Mouse (Mus musculus): Measurements from ENCODE around the gene Vps9d1.

DNA sequence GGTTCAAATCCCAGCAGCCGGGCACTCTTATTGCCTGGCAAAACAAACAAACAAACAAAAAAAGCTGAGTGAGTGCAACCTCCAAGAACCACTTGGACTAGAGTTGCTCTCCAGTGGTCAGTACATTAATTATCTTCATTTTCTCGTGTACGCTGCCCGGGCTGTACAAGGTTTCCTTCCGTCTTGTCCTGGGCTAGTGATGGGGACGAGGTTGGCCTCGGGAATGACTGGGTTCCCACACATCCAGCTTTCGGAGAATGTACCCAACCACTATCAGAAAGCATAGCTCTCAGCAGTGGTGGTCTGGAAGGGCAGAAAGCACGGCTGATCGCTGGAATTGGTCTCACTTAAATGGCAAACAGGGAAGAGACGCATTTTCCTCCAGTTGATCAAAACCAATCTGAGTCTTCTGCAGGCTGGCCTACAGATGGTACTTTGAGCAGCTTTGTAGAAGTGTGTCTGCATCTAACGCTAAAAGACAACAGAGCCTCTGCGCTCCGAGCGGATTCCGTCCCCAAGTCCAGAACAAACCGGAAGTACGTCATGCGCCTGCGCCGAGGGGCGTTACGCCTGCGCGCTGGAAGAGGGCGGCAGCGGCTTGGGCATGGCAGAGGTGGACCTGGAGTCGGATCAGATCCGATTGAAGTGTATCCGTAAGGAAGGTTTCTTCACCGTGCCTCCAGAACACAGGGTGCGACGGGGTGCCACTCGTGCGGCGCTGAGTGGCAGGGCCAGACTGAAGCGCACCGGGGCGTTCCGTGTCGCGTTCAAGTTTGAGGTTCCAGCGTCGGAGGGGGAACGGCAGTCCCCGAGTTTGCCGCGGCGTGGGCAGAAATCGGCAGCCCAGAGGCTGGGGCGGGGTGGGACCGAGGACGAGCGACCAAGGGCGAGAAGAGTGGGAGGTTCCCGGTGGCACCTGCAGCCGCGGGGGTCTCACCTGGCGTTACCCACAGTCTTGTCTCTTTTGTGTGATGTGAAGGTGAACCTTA is 29.6 kb downstream of the Vps9d1 start, which contains the start of gene Cdk10:
- TF ChIP-seq CTCF (IDR thresholded peaks at IDR 0.05; ENCODE audit: control insufficient read depth, insufficient read depth, insufficient replicate concordance, low read depth, low read length) (no peak), POLR2A (IDR thresholded peaks at IDR 0.05; ENCODE audit: control insufficient read depth, low read depth, low read length) (peak; percentile 97)
